Mouse (Mus musculus) neutrophil, adult 65 days (primary cell): ENCODE measurements around the gene Grik4. TPM values are rescaled to one million over a fixed set of nuclear protein-coding genes. Genes with fewer than 3 reads are reported as not detected.

Experiments used
- total RNA-seq: library from RNA; stranded (reverse); gene quantifications from 2 replicates; pipeline ENCODE4 v1.2.4, GENCODE M21; 2023

The Grik4 gene
- total RNA-seq: not detected in 2 replicates

DNA sequence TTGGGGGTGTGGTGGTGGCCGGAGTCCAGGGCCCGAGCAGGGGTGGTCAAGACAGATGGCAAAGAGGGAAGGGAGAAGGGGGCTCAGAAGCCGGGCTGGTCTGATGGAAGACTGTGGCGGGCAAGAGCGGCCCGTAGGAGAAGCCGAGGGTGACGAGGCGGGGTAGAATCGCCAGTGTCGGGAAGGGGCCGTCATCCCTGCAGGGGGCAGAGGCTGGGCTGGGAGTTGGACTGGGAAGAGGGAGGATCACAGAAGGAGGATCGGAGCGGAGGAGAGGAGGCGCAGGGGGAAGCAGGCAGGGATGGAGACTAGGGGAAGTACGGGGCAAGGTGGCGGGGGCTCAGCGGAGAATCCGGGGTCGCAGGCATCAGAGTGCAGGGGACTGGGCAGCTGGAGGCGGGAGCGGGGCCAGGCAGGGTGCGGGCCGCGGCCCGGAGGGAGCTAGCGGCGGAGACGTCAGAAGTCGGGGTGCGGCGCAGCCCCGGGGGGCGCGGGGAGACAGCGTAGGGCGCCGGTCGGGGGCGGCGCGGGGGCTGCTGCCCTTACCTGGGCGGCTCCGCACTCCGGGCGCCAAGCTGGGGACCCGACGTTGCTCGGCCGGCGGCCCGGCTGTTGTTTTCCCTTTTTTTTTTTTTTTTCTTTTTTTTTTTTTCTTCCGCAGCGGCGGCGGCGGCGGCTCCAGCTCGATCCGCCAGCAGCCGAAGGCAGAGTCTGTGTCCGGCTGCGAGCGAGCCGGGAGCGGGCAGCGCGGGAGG, at the start of gene Grik4:
Grik4 (minus strand) TSS at position 713 of the 755 bp plus-strand sequence.

DNA sequence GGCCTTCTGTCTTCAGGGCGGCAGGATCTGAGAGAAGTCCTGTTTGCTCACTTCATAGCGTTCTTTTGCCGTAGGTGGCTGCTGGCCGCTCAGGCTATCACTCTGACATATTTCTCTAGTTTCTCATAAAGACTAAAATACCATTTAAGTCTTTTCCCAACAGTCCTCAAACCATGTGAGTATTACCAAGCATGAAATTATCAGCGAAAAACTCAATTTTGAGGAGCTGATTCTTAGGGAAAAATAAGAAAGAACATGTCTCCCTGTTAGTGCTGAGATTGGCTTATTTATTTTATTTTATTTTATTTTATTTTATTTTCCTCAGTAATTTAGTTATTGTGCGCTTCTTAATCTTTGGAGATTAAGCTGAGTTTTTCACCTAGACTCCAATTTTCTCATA, 436.6 kb downstream of the Grik4 start, which contains the start of gene Tbcel:
Tbcel (minus strand) TSS at position 101 of the 400 bp plus-strand sequence.

Other genes with a start within 250 kb of the Grik4 start
- gene Arhgef12, start 162.7 kb upstream of the Grik4 start, total RNA-seq: 0.75 and 1.6 TPM in 2 replicates
- gene Tmem136, start 172.1 kb upstream of the Grik4 start, total RNA-seq: not detected in 2 replicates